Mouse (Mus musculus) spleen, adult 2 months (tissue): ENCODE measurements at regions not wholly inside any gene's neighbourhood (a gene's known extent, or its start where the extent isn't known, plus 50 kb on each side); places are given as distances from the start of the nearest gene placed in this dataset.

ENCODE experiments used
- CTCF ChIP-seq: fragments of 200-500 bp; IDR thresholded peaks from 2 replicates; pipeline ENCODE4 v1.5.1; 2011; ENCODE audit warnings: mild to moderate bottlenecking, inconsistent platforms; ENCODE audit not compliant: insufficient read depth, insufficient read length, insufficient replicate concordance; ENCODE audit errors: extremely low read depth
- POLR2A ChIP-seq: fragments of 200-500 bp; IDR thresholded peaks from 2 replicates; pipeline ENCODE4 v1.6.1; 2011; ENCODE audit warnings: low read depth, low read length, inconsistent platforms

- TF ChIP-seq CTCF, result no peak
- TF ChIP-seq POLR2A, result no peak
Measured at GRCm38 (mm10) chr12:118500392-118500791, 199.2 kb upstream of the Sp4 start.
